Mouse (Mus musculus) brown adipose tissue, adult 24 weeks (tissue): ENCODE data around the gene Hinfp. TPM values are rescaled to one million over a fixed set of nuclear protein-coding genes. Genes with fewer than 3 reads are reported as not detected.

ENCODE experiments used
- H3K27ac ChIP-seq: fragments of 200-500 bp; replicated peaks from 2 replicates; pipeline ENCODE4 v1.5.1; 2012; ENCODE audit warnings: low read depth, mild to moderate bottlenecking, low read length
- H3K4me1 ChIP-seq: fragments of 200-500 bp; 2 replicates; pipeline ENCODE4 v1.6.1; 2012; ENCODE audit warnings: low read length, mixed read lengths; ENCODE audit not compliant: control insufficient read depth, insufficient read depth, insufficient read length
- H3K4me3 ChIP-seq: fragments of 200-500 bp; 2 replicates; pipeline ENCODE4 v1.5.1; 2012; ENCODE audit warnings: low read depth, mild to moderate bottlenecking, low read length, moderate library complexity; ENCODE audit not compliant: insufficient read depth
- polyA plus RNA-seq: library from polyadenylated mRNA; stranded (reverse); fragments of >200 nt; gene quantifications from 2 replicates; pipeline ENCODE4 v1.2.4, GENCODE M21; 2012; ENCODE audit not compliant: missing spikeins, insufficient read depth, insufficient read length

Hinfp gene
- polyA plus RNA-seq, 1 experiment = 5.1 TPM

DNA sequence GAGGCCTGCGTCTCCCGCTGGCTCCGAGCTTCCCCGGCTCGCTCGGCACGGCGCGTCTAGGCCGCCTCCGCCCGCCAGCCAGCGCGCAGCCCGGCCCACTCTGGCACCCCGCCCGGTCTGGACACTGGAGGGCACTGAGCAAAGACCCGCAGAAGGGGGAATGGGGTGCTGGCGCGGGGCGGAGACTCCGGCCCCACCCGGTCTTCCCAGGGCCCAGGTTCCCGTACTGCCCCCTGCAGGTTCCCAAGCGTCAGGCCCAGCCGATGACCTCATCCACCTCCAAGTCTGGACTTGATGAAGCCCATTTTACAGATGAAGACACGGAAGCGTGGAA is 37.5 kb downstream of the Hinfp start:
- Histone ChIP-seq H3K27ac (peak overlapping the region; percentile 51), H3K4me1 (peaks cover 8% of the 10 kb centered on the region; the same call in 1 of the 2 replicates), H3K4me3 (peak overlapping the region; percentile 83)

DNA sequence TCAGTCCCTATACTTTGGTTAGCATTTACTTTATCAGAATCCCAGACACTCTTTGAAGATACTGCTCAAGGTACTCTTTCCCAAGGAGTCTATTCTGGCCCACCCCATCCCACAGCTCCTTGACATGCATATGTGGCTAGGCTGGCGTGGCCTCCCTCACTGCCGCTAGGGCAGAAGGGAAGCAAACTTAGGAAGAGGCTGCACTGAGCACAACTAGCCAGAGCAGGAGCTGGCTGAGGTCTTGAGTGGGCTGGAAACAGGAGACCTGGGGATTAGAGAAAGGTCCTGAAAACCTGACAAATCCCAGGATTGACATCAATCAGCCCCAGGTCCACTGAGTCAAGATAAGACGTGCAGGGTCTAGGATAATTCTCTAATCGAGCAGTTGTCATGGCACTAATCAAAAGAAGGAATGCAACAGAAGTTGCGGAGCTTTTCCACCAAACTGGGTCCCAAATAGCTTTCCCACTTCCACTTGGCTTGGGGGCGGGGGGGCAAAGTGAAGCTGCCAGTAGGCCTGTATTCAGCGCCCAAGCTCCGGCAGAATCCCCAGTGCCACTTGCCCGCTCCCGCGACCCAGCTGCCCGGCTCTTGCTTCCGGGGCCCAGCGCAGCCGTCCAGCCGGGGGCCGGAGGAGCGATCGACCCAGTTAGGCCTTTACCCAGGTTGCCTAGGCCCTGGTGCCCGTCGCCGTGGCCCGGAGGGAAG is 38.0 kb downstream of the Hinfp start:
- Histone ChIP-seq H3K27ac (peak overlapping the region; percentile 51), H3K4me1 (peaks cover 8% of the 10 kb centered on the region; the same call in 1 of the 2 replicates), H3K4me3 (peak overlapping the region; percentile 83)

DNA sequence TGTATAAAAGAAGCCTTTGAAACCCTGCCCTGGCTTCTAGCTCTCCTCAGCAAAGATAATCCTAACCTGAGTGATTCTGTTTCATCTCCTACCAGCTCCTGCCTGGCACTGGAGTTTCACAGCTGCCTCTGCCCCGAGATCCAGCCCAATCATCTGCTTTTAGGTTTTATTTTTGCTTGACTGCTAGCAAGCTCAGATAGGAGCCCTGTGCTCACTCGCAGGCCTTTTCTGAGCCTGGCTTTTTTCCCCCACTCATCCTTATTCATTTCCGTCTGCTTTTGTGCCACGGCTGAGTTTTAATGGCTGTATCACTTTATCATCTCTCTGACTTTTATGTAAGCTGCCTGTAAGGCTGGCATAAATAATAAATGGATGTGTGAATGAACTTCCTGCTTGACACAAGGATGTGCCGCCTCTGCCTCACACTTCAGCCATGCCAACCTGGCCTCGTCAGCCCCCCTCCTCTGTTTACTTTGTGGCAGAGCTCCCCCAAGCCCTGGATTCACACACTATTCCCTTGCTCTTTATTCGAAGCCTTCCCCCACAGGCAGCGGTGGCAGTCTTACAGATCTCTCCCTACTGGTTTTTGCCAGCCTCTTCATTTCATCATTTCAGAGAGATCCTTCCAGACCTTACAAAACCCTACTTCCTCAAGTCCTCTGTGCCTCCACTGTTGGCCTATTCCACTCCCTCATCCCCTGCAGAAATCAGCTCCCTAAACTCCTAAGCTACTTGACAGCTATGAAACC is 38.8 kb downstream of the Hinfp start:
- H3K27ac ChIP-seq = 0 out of 2 replicates have a peak overlapping the region, but pooled peaks have one; percentile 17
- peaks cover 8% of the 10 kb centered on the region; the same call in 1 of the 2 replicates for H3K4me1 ChIP-seq
- peak overlapping the region; percentile 83; the same call in 1 of the 2 replicates for H3K4me3 ChIP-seq

DNA sequence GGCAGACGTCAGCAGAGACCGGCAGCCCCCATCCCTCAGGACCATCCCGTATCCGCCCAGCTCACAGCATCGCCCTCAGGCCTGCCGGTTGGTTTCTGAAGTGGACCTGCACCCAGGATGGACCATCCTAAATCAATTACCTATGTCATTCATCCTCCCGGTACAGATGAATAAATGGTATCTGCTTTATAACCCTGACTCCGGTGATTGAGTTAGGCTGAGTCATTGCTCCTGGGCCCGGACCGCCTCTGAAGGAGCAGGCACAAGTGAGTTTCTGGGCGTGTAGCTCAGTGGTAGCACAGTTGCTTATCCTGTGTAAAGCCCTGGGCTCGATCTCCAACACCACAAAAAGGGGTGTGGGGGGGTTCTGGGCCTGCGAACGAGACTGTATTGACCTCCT is 44.1 kb downstream of the Hinfp start:
- Histone ChIP-seq H3K27ac (no peak overlapping the region), H3K4me1 (no peaks in the 10 kb centered on the region), H3K4me3 (no peak overlapping the region)

DNA sequence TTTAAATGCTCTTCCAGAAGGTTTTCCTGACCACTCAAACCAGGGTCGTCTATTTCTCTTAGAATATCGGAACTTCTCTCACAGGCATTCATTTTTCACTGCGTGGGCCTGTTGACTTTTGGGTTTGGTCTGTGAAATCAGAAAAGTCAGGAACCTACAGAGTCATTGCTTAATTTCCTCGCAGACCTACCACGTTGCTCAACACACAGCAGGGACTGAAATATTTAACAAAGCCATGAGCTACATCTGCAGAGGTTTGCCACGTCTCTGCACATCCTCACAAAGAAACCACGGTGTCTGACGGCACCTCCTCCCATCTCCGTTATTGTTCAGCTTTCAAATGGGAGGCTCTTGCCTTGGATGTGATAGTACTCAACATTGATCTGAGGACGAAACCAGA is 46.5 kb downstream of the Hinfp start:
- no peaks in the 10 kb centered on the region for H3K4me1 ChIP-seq
- H3K4me3 ChIP-seq = no peak overlapping the region
- no peak overlapping the region for H3K27ac ChIP-seq

DNA sequence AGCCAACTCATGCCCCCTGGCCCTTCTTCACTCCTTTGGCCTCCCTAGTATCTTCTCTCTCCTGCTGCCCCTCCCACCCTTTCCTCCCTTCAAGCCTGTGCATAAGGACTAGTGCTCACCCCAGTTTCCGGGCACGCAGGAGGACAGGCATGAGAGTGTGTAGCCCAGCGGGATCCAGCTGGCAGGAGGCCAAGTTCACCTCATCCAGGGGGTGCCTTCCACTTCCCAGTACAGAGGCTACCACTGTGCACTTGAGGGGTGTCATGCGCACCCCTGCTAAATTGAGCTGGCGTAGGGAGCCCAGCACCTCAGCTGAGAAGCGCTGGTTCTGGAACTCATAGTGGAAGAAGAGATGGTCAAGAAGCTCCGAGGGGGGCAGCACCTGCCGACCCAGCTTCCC is 49.3 kb downstream of the Hinfp start:
- Histone ChIP-seq H3K4me1 (no peaks in the 10 kb centered on the region), H3K4me3 (no peak overlapping the region), H3K27ac (no peak overlapping the region)

DNA sequence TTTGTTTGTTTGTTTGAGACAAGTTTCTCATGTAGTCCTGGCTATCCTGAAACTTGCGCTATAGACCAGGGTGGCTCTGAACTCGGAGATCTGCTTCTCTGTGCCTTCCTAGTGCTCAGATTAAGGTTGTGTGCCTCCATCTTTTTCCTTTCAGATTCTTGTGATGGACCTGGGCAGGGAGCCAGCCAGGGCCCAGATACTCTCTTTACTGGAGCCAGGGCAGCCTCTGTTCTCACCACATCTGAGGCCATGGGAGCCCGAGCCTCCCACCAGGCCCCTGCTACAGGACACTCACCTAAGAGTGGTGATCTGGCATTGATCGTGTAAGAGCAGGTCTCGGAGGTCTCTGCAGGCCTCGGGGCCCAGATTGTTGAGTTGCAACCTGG is 50.3 kb downstream of the Hinfp start:
- Histone ChIP-seq H3K4me3 (no peak overlapping the region), H3K4me1 (no peaks in the 10 kb centered on the region), H3K27ac (no peak overlapping the region)

DNA sequence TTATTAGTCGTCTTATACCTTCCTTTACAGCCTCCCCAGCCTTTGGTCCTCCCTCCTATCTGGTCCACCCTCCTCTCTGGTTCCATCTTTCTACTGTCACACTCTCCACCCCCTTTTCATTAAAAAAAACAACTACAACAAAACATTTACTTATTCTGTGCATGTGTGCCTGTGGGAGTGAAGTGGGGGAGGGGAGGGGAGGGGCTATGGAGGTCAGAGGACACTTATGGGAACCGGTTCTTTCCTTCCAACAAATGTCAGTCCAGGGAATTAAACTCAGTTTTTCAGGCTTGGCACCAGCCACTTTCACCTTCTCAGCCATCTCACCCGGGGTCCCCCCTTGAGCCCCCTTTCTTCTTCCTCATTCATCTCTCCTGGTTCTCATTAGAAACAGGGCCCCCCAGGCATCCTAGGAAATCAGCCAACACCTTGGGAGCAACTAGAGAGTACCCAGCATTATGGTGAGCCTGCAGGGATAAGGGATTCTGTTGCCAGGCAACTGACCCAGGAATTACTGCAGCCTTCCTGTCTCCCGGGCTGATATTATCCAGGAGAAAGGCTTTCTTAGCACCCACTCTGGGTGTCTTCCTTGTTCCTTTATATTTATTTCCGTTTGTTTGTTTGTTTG is 50.8 kb downstream of the Hinfp start:
- H3K4me1 ChIP-seq = no peaks in the 10 kb centered on the region
- H3K4me3 ChIP-seq = no peak overlapping the region
- no peak overlapping the region for H3K27ac ChIP-seq

DNA sequence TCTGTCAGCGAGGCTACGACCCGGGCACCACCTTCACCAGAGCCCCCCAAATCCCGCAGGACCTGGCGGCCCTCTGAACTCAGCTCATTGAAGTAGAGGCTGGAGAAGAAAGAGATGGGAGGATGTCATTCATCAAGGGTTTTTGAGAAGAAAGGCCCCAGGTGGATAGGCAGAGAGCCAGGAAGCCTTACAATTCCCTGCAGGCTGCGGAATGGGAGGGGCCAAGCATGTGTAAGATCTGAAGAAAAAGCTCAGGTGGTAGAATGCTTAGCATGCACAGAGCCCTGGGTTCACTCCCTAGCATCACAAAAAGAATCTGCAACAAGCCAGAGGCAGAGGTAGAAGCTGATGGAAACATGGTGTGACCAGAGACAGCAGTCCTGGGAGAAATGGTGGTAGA is 52.0 kb downstream of the Hinfp start:
- Histone ChIP-seq H3K4me3 (no peak overlapping the region), H3K27ac (no peak overlapping the region), H3K4me1 (no peaks in the 10 kb centered on the region)

DNA sequence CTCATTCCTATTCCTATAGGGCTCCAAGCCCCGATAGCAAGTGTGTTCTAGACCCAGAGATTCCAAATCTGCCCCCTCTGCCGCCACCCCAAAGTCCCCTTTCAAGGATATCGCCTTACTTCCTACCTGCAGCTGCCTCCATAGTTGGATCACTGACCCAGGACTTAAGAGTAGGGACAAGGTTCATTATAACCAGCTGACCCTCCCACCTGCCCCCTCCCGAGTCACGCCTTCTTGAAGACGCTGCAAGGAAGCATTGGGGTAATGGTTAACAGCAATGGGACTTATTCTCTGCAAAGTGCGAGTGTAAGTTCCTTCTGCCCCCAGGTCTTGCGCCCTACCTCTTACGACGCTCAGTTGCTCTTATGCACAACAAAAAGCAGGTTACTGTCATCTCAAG is 54.2 kb downstream of the Hinfp start, which contains the start of gene Pdzd3:
Gene Pdzd3 (minus strand): TSS at position 158 of the 400 bp plus-strand sequence.
- no peaks in the 10 kb centered on the region for H3K4me1 ChIP-seq
- no peak within 1 kb of the TSS for H3K4me3 ChIP-seq
- no peak within 1 kb of the TSS for H3K27ac ChIP-seq

DNA sequence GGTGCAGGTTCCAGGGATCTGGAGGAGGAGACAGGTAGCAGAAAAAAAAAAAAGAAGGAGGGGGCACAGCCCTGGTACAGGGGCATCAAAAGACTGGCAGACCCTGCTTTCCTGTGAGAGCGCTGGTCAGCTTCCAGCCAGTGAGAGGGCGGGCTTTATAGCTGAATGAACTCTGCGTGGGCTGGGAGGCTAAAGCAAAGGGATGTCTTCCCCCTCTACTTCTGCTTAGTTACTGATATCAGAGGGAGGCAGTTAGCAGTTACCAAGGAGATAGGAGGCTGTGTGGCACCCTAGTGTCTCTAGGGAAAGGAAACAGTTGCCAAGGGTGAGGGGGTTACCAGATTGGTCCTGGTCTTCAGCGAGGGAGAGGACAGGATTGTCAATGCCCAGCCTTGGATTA is 55.0 kb downstream of the Hinfp start:
- Histone ChIP-seq H3K27ac (no peak overlapping the region), H3K4me1 (no peaks in the 10 kb centered on the region), H3K4me3 (no peak overlapping the region)

DNA sequence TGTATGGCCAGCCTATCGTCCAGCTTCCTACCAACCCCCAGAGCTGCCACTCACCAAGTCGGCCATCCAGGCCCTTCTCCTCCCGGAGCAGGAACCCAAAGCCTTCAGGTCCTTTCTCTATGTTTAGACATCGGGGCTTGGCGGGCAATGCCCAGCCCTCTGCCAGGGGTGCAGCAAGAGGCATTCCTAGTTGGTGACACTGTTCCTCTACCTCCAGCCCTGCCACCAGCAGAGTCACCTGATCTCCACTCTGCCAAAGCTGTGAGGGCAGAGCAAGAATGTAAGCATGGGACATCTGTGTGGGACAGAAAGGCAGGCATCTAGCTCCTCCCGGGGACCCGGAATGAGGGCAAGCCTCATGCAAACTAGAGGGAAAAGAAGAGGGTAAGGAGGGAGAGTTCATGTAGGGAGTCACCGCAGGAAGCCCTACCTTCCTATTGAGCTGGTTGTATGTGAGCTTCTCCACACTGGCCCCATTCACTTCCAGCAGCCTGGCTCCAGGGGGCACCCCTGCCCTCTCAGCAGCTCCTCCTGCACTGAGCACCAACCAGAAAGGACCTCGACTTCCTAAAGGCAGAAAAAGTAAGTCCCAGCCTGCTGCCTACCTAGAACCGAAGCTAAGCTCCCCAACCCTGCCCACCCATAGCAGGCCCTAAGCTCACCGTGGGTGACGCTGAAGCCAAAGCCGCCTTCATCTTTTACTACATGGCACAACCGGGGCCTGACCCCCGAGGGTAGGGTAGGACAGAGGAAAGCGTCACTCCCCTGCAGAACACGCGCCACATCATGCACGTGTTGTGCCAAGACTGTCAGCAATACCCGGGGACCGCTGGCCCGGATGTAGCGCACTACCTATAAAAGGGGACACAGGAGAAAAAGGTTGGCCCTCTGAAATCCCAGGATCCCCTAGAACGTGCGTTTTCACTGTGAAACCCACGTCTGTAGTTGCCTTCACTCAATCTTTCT is 56.0 kb downstream of the Hinfp start:
- Histone ChIP-seq H3K27ac (no peak overlapping the region), H3K4me3 (no peak overlapping the region), H3K4me1 (no peaks in the 10 kb centered on the region)

DNA sequence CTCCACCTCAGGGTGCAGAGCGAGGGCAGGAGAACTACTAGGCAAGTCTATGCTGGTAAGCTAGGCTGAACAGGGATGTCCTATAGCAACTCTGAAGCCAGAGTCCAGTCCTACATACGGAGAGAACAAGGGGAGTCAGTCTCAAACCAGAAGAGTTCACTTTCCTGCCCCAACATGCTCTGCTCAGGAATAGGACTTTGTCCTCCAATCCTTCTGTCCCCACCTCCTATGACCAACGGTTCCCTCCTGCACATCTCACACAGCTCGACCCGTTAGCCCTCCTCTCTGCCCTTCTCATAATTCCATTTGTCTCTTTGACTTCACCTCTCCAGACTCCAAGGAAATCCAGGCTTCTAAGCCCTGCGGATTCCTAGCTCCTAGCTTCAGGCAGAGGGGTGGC is 57.6 kb downstream of the Hinfp start:
- no peaks in the 10 kb centered on the region for H3K4me1 ChIP-seq
- H3K27ac ChIP-seq = no peak overlapping the region
- H3K4me3 ChIP-seq = no peak overlapping the region

DNA sequence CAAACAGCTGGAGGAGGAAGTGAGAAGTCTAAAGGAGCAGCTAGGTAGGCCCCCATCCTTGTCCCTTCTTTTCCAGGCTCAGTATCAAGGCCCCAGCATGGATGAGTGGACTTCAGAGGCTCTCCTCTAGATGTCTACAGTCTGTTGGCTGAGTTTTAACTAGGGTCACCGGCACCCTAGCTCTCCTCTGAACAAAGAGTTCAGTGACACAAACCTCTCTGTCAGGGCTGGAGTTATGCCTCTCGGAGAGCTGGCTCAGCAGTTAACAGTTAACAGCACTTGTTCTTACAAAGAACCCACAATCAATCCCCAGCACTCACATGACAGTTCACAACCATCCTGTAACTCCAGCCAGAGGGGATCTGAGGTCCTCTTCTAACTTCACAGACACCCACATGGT is 61.9 kb downstream of the Hinfp start:
- H3K27ac ChIP-seq = no peak overlapping the region
- no peaks in the 10 kb centered on the region for H3K4me1 ChIP-seq
- no peak overlapping the region for H3K4me3 ChIP-seq
